Mouse (Mus musculus): Measurements from ENCODE around the gene Lmf1.

DNA sequence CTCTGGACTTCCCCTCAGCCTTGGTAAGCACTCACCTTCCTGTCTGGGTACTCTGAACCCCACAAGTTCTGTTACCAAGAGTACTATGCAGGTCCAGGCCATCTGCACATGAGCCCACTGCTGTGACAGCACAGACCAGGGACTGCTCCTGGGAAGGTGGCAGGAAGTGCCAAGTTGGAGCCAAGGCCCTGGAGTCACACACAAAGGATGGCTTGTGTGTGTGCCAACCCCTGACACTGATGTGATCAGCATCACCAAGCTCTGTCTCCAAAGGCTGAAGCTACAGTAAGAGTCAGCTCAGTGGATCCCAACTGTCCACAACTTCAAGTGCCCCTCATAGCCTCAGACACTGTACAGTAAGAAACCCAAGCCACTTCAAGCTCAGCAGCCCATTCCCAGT lies 94.1 kb downstream of the Lmf1 start:
- TF ChIP-seq MAX (IDR thresholded peaks at IDR 0.05; ENCODE audit: low read length) (no peak), KAT2A (conservative IDR thresholded peaks at IDR 0.05; ENCODE audit: low read depth, low read length) (no peak), POLR2A (IDR thresholded peaks at IDR 0.05; ENCODE audit: control insufficient read depth in 1 of 2, insufficient read depth in 1 of 2, low read depth in 1 of 2, low read length in 2 of 2, poor library complexity in 1 of 2) (no peak), ZC3H11A (IDR thresholded peaks at IDR 0.05; ENCODE audit: low read depth, low read length) (no peak), HCFC1 (IDR thresholded peaks at IDR 0.05; ENCODE audit: low read depth, low read length) (no peak)
